Mouse (Mus musculus): Measurements from ENCODE around the gene Kcns3. TPM values are rescaled to one million over a fixed set of nuclear protein-coding genes. Genes with fewer than 3 reads are reported as not detected.

Kcns3 gene
- polyA plus RNA-seq, 1 experiment from 2014 or later, result 4.3 TPM

Other genes starting within 250 kb of the Kcns3 start
- gene Msgn1, start 57.9 kb upstream of the Kcns3 start, polyA plus RNA-seq (2014; fragmentation: Nextera tagmentation; extraction: Ambion mirVana), result 0.37 TPM in 1 of 2 replicates, not detected in the other
- 7.2 and 7.5 TPM in 2 replicates for gene Gen1, start 114.7 kb upstream of the Kcns3 start, polyA plus RNA-seq (2014; fragmentation: Nextera tagmentation; extraction: Ambion mirVana)
- 134 and 139 TPM in 2 replicates for gene Smc6, start 114.8 kb upstream of the Kcns3 start, polyA plus RNA-seq (2014; fragmentation: Nextera tagmentation; extraction: Ambion mirVana)